Mouse (Mus musculus) liver, embryonic 15.5 days (tissue): Measurements from ENCODE around the gene Nono. TPM values are rescaled to one million over a fixed set of nuclear protein-coding genes. Genes with fewer than 3 reads are reported as not detected.

Experiments used
- ATAC-seq: fragments of 200-750 bp; cut with Nextera tagmentation; 2 replicates; pipeline ENCODE4 v1.8.0; 2017; ENCODE audit warnings: moderate number of reproducible peaks, mild to moderate bottlenecking, moderate library complexity; ENCODE audit not compliant: insufficient read depth
- H3K27ac ChIP-seq: fragments of 300-500 bp; sonication (generic); replicated peaks from 2 replicates; pipeline ENCODE4 v1.5.1; 2015; ENCODE audit warnings: mild to moderate bottlenecking, inconsistent platforms
- H3K27me3 ChIP-seq: fragments of 300-500 bp; sonication (generic); 2 replicates; pipeline ENCODE4 v1.6.1; 2015; ENCODE audit warnings: mild to moderate bottlenecking, inconsistent platforms
- H3K36me3 ChIP-seq: fragments of 300-500 bp; sonication (generic); replicated peaks from 2 replicates; pipeline ENCODE4 v1.6.1; 2015; ENCODE audit warnings: moderate library complexity, mild to moderate bottlenecking, inconsistent platforms
- H3K4me1 ChIP-seq: fragments of 300-500 bp; sonication (generic); replicated peaks from 2 replicates; pipeline ENCODE4 v1.6.1; 2015; ENCODE audit warnings: inconsistent platforms
- H3K4me2 ChIP-seq: fragments of 300-500 bp; sonication (generic); 2 replicates; pipeline ENCODE4 v1.6.1; 2015; ENCODE audit warnings: moderate library complexity, mild to moderate bottlenecking, inconsistent platforms
- H3K4me3 ChIP-seq: fragments of 300-500 bp; sonication (generic); replicated peaks from 2 replicates; pipeline ENCODE4 v1.5.1; 2015; ENCODE audit warnings: mild to moderate bottlenecking, inconsistent platforms
- H3K9ac ChIP-seq: fragments of 300-500 bp; sonication (generic); 2 replicates; pipeline ENCODE4 v1.6.1; 2015; ENCODE audit warnings: moderate library complexity, mild to moderate bottlenecking, inconsistent platforms
- H3K9me3 ChIP-seq: fragments of 300-500 bp; sonication (generic); replicated peaks from 2 replicates; pipeline ENCODE4 v1.6.1; 2016; ENCODE audit warnings: inconsistent platforms
- WGBS: fragments of 180-500 bp; shearing (Covaris S2); methylation state at CpG from one replicate; pipeline ENCODE4 v1.1.7; 2015; ENCODE audit warnings: mixed read lengths; ENCODE audit not compliant: insufficient replicate concordance; 5-methylcytosine and 5-hydroxymethylcytosine counted together
- polyA plus RNA-seq: library from polyadenylated mRNA; unstranded; fragments of >200 nt; fragmentation: Nextera tagmentation; extraction: Ambion mirVana; gene quantifications from 2 replicates; pipeline ENCODE4 v1.2.1, GENCODE M21; 2015

Gene Nono
- polyA plus RNA-seq, 1 experiment from 2014 or later: 107 TPM

DNA sequence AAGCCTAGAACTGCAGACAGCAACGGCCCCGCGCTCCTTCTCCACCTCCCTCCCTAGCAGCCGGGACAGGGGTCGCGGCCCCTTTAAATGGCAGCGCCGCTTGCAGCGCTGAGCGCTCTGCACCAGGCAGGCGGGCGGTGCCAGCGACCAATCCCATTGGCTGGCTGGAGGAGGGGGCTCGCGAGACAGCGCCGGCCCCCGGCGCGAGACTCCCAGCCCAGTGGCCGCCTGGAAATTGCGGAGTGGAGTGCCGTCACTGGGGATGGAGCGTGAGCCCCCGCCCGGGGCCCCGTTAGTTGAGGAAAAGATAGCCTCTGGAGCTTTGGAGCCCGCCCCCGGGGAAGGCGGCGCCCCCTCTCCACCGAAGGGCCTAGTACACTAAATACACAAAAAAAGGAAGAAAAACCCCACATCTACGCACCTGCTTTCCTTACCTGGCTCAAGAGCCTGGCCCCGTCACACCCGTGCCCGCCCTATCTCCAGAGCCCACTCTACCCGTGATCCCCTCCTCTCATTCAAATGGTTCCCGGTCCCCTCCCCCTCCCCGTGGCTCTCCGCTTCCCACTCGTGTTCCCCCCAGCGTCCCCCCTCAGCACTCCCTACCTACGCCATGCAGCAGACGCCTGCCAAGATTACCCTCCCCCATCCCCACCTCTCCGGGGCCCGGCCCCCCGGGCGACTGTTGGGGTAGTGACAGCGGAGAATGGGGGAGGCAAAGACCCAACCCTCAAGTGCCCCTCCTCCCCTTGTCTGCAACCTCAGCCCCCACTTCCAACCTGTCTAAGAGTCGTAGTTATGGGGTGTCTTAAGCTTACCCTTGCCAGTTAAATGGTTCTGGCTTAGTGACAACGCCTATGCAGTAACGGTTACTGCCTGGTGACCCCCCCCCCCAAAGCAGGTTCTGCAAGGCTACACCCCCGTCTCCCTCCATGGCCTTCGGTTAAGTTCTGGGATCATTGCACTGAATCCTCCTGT is 9.1 kb upstream of the Nono start:
- no peaks in the 10 kb centered on the region for H3K9me3 ChIP-seq
- H3K4me1 ChIP-seq: peaks cover 16% of the 10 kb centered on the region; the same call in 1 of the 2 replicates
- H3K4me2 ChIP-seq: peak overlapping the region; percentile 77
- peak overlapping the region; percentile 54 for H3K9ac ChIP-seq
- H3K27ac ChIP-seq: 0 out of 2 replicates have a peak overlapping the region, but pooled peaks have one; percentile 9
- WGBS: 13% methylated on average over 52 of the region's 54 CpGs
- H3K4me3 ChIP-seq: peak overlapping the region; percentile 65
- H3K36me3 ChIP-seq: no peaks in the 10 kb centered on the region
- no peaks in the 10 kb centered on the region for H3K27me3 ChIP-seq
- peak; percentile 91 for ATAC-seq

DNA sequence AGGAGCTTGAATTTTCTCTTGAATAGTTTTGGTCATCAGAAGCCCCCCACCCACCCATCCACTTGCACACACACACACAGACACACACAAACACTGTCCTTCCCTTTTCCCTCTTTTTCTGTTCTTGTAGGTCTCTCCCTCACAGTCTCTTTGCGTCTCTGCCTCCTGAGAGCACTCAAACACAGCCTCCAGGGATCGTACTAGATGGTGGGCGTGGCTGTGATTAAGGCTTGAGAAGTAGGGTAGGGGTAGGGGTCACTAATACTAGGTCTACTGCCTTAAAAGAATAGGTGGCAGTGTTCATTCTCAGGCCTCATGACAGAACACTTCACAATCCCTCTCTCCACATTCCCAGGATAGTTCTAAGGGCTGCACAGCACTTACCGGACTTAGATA is 8.4 kb upstream of the Nono start, which contains the start of gene Zmym3:
Zmym3 (minus strand) TSS at position 150 of the 396 bp plus-strand sequence.
- WGBS: 36% methylated on average over 4 of the region's 4 CpGs
- H3K9ac ChIP-seq: peak within 1 kb of the TSS; percentile 54; the same call in 1 of the 2 replicates
- no peak within 1 kb of the TSS for H3K27ac ChIP-seq
- no peak for ATAC-seq
- H3K27me3 ChIP-seq: no peaks in the 10 kb centered on the region
- no peaks in the 10 kb centered on the region for H3K9me3 ChIP-seq
- H3K36me3 ChIP-seq: no peaks in the 10 kb centered on the region
- H3K4me2 ChIP-seq: peak within 1 kb of the TSS; percentile 77
- peak within 1 kb of the TSS; percentile 65 for H3K4me3 ChIP-seq
- H3K4me1 ChIP-seq: peaks cover 16% of the 10 kb centered on the region; the same call in 1 of the 2 replicates

DNA sequence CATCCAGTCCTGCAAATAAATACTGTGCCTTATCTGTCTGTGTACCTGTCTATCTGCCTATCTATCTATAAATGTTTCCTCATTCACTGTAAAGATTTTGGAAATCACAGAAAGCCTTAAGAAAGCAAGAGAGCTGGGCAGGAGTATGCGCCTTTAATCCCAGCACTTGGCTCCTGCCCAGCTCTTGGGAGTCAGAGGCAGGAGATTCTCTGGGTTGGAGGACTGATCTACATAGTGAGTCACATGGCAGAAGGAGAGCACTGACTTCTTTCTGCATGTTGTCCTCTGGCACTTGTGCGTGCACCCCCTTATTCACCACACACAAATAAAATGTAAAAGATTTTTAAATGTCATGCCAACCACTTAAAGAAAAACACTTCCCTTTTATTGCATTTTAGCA is 5.7 kb upstream of the Nono start:
- Histone ChIP-seq H3K4me2 (no peak overlapping the region), H3K27ac (no peak overlapping the region), H3K9ac (no peak overlapping the region), H3K4me1 (peaks cover 21% of the 10 kb centered on the region), H3K27me3 (no peaks in the 10 kb centered on the region), H3K9me3 (no peaks in the 10 kb centered on the region), H3K4me3 (no peak overlapping the region), H3K36me3 (no peaks in the 10 kb centered on the region)
- 69% methylated on average over 2 of the region's 2 CpGs for WGBS
- ATAC-seq: no peak

DNA sequence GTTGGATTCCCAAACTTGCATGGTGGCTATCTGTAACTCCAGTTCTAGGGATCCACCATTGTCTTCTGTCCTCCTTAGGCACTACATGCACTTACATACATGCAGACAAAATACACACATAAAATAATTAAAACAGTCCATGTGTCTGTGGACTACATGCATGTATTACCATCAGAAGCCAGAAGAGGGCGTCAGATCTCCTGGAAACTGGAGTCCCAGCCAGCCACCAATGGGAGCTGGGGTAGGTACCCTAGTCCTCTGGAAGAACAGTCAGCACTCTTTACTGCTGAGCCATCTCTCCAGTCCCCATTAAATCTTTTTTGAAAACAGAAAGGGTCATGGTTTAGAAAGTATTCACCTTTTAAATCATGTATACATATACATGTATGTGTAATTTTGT is 1.3 kb upstream of the Nono start:
- 0% methylated on average over 1 of the region's 1 CpGs for WGBS
- Histone ChIP-seq H3K9me3 (no peaks in the 10 kb centered on the region), H3K27ac (no peak overlapping the region), H3K4me1 (peaks cover 6% of the 10 kb centered on the region), H3K27me3 (no peaks in the 10 kb centered on the region), H3K36me3 (peaks cover 13% of the 10 kb centered on the region), H3K9ac (no peak overlapping the region), H3K4me2 (peak overlapping the region; percentile 76; the same call in 1 of the 2 replicates), H3K4me3 (no peak overlapping the region)
- ATAC-seq: no peak

DNA sequence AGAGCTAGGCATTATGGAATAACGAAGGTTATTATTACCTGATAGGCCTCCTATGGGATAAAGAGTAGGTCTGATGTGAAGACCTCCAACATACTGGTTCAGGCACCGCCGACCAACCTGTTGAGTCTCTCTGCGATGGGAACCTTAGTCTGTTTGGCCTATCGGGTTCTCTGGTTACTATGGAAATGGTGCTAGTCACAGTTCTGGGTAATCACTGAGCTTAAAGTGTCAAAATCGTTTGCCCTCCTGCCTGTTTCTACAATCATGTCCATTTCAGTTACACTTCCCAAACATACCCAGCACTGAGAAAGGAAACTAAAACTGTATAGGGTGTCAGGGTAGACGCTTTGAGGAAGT is 355 bp upstream of the Nono start:
- Histone ChIP-seq H3K4me1 (peaks cover 6% of the 10 kb centered on the region), H3K4me2 (peak overlapping the region; percentile 76), H3K27ac (peak overlapping the region; percentile 89), H3K36me3 (peaks cover 17% of the 10 kb centered on the region), H3K4me3 (peak overlapping the region; percentile 70), H3K27me3 (no peaks in the 10 kb centered on the region), H3K9me3 (no peaks in the 10 kb centered on the region), H3K9ac (peak overlapping the region; percentile 53)
- ATAC-seq: no peak
- WGBS: 18% methylated on average over 7 of the region's 7 CpGs

DNA sequence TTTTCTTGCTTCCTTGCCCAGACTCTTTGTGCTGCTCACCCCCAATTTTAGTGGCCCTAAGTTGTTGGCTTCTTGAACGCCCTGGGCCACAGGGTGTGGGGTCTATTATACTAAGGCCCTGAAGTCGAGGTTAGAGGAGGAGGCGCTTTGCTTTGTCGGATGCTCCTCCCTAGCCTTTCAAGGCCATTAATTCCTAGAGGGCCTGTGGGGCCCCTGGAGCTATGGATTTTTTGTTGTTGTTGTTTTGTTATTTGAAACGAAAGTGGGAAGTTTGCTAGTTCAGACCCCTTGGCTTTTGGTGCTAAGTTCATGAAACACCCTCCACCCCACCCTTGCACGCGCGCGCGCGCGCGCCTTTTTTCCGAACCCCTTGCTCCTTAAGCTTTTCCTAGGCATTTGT is 858 bp downstream of the Nono start:
- no peaks in the 10 kb centered on the region for H3K27me3 ChIP-seq
- peak overlapping the region; percentile 66 for H3K4me2 ChIP-seq
- H3K9ac ChIP-seq: peak overlapping the region; percentile 70
- ATAC-seq: peak; percentile 56
- peak overlapping the region; percentile 89 for H3K27ac ChIP-seq
- 17% methylated on average over 14 of the region's 14 CpGs for WGBS
- H3K36me3 ChIP-seq: peaks cover 20% of the 10 kb centered on the region
- peaks cover 6% of the 10 kb centered on the region for H3K4me1 ChIP-seq
- H3K9me3 ChIP-seq: no peaks in the 10 kb centered on the region
- peak overlapping the region; percentile 70 for H3K4me3 ChIP-seq

DNA sequence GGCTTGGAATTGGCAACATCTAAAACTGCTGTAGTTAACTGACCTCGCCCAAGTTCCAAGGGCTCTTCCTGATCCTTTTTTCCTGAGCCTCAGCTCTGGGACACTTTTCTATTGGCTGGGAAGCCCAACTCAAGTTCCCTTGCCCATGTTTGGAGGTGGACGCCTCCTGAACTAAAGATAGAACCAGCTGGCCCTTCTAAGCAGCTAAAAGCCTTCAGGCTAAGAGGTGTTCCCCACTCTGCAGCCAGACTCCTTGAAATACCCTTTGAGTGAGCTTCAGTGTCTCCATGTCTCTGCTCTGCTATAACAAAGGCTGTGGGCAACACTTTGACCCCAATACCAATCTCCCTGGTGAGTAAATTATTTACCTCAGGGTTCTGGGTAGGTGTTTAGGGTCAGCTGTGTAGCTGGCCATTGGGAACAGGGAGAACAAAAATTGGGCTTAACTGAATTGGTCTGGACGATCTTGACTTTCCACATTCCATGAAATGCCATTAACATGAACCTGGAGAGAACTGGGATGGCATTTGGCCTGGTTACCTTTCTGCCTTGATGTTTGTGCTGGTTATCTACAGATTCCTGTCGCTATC is 19.9 kb downstream of the Nono start, which contains the start of gene Itgb1bp2:
Itgb1bp2 (plus strand) TSS at position 203 of the 590 bp plus-strand sequence.
- Histone ChIP-seq H3K36me3 (peaks cover 67% of the 10 kb centered on the region), H3K27ac (no peak within 1 kb of the TSS), H3K4me2 (no peak within 1 kb of the TSS), H3K4me3 (no peak within 1 kb of the TSS), H3K9me3 (no peaks in the 10 kb centered on the region), H3K9ac (no peak within 1 kb of the TSS), H3K27me3 (no peaks in the 10 kb centered on the region), H3K4me1 (no peaks in the 10 kb centered on the region)
- no peak for ATAC-seq
- WGBS: 71% methylated on average over 4 of the region's 4 CpGs

DNA sequence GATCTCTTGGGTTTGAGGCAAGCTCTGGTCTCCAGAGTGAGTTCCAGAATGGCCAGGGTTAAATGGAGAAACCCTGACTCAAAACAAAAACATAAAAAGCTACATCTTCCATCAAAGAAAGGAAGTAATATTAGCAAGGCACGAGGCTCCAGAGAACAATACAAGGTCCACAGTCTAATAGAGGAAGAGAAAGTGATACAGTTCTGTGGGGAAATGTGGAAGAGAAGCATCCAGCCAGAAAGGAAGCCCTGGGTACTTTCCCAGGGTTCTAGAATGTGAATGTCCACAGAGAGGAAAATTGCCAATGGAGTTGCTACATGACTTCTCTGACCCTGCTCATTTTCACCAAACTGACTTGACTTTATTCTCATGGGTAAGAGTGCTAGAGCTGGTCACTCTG is 22.0 kb downstream of the Nono start:
- Histone ChIP-seq H3K4me1 (no peaks in the 10 kb centered on the region), H3K27ac (no peak overlapping the region), H3K4me2 (no peak overlapping the region), H3K27me3 (no peaks in the 10 kb centered on the region), H3K36me3 (peaks cover 45% of the 10 kb centered on the region), H3K4me3 (no peak overlapping the region), H3K9me3 (no peaks in the 10 kb centered on the region), H3K9ac (no peak overlapping the region)
- WGBS: 28% methylated on average over 1 of the region's 1 CpGs
- no peak for ATAC-seq

DNA sequence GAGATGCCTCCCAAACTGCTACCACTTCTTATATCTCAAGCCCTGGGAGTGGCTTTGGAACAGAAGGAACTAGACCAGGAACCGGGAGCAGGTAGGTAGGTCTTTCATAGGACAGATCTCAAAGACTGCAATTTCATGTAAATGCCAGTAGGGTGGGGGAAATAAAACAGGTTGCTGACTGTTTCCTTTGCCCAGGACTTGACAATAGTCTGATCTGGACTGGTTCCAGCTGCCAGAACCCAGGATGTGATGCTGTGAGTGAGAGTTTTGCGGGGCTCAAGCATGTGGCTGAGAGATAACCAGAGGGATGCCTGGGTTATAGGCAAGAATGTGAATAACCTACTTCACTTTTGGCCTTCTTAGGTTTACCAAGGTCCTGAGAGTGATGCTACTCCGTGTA is 22.5 kb downstream of the Nono start:
- H3K4me3 ChIP-seq: no peak overlapping the region
- no peaks in the 10 kb centered on the region for H3K9me3 ChIP-seq
- H3K4me1 ChIP-seq: no peaks in the 10 kb centered on the region
- no peak overlapping the region for H3K9ac ChIP-seq
- no peak overlapping the region for H3K27ac ChIP-seq
- peaks cover 41% of the 10 kb centered on the region for H3K36me3 ChIP-seq
- WGBS: 71% methylated on average over 3 of the region's 3 CpGs
- ATAC-seq: no peak
- no peaks in the 10 kb centered on the region for H3K27me3 ChIP-seq
- H3K4me2 ChIP-seq: no peak overlapping the region

DNA sequence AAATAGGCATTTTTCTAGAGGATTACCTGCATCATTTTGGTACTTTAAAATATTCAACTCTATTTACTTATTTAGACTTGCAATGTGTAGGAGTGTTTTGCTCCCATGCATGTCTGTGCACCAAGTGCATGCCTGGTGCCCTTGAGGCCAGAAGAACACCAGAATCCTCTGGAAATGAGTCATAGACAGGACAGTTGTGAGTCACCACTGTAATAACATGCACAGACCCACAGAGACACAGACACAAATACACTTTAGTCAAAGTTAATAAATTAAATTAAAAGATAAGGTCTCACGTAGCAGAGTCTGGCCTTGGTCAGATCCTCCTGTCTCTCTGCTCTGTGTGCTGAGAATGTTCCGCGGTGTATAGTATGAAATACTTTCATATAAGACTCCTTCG is 43.1 kb downstream of the Nono start:
- Histone ChIP-seq H3K4me1 (no peaks in the 10 kb centered on the region), H3K36me3 (no peaks in the 10 kb centered on the region), H3K4me2 (no peak overlapping the region), H3K27ac (no peak overlapping the region), H3K27me3 (no peaks in the 10 kb centered on the region), H3K9me3 (no peaks in the 10 kb centered on the region), H3K9ac (no peak overlapping the region), H3K4me3 (no peak overlapping the region)
- 73% methylated on average over 4 of the region's 4 CpGs for WGBS
- ATAC-seq: no peak

DNA sequence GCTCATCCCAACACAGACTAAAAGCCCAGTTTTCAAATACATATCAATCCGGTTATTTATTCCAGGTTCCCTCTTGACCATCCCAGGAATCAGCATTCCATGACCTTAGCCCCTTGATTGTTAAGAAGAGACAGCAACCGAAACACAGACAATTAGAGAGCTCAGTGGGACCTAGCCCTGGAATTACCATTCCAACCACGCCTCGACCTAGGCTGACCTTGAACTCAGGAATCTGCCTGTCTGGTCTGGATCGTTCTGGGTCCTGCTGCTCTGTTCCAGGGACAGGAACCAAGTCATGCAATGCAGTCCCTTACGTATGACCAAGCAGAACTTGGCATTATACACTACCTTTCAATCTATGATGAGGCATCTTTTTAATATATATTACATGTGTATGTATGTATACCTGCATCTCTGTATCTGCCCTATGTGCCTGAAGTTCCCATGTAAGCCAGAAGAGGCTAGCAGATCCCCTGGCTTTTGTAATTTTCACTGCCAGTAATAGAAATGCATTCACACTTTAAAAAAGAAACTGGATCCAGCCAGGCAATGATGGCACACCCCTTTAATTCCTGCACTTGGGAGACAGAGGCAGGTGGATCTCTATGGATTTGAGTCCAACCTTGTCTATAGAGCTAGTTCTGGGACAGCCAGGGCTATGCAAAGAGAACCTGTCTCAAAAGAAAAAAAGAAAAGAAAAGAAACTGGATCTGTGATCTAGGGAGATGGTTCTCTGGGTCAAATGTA is 52.7 kb downstream of the Nono start:
- no peak overlapping the region for H3K27ac ChIP-seq
- no peak overlapping the region for H3K4me3 ChIP-seq
- 68% methylated on average over 6 of the region's 6 CpGs for WGBS
- H3K36me3 ChIP-seq: no peaks in the 10 kb centered on the region
- no peaks in the 10 kb centered on the region for H3K9me3 ChIP-seq
- H3K27me3 ChIP-seq: no peaks in the 10 kb centered on the region
- H3K9ac ChIP-seq: no peak overlapping the region
- no peaks in the 10 kb centered on the region for H3K4me1 ChIP-seq
- no peak overlapping the region for H3K4me2 ChIP-seq
- no peak for ATAC-seq
